Mouse (Mus musculus): ENCODE measurements around the gene Mreg.
A peak's percentile ranks its signal among the peaks of the same experiment; 100 is the strongest.

The Mreg gene

GRCm38 (mm10) chr1:72226887-72227481 lies 14.9 kb upstream of the Mreg start:
- no peak for DNase-seq

GRCm38 (mm10) chr1:72226172-72226886 lies 14.2 kb upstream of the Mreg start:
- peak; percentile 50 for DNase-seq

GRCm38 (mm10) chr1:72225720-72226171 lies 13.6 kb upstream of the Mreg start:
- peak; percentile 89 for DNase-seq

GRCm38 (mm10) chr1:72225054-72225718 lies 13.1 kb upstream of the Mreg start:
- peak; percentile 11 for DNase-seq

GRCm38 (mm10) chr1:72220008-72220407 lies 7.9 kb upstream of the Mreg start:
- no peak for DNase-seq

GRCm38 (mm10) chr1:72219116-72219515 lies 7.0 kb upstream of the Mreg start:
- DNase-seq: no peak

- DNase-seq: no peak
Measured at GRCm38 (mm10) chr1:72218626-72219025, 6.5 kb upstream of the Mreg start.

- DNase-seq: no peak
Measured at GRCm38 (mm10) chr1:72216761-72217160, 4.7 kb upstream of the Mreg start.

GRCm38 (mm10) chr1:72215174-72215573 lies 3.1 kb upstream of the Mreg start:
- DNase-seq: no peak

- no peak for DNase-seq
Measured at GRCm38 (mm10) chr1:72214470-72214961, 2.4 kb upstream of the Mreg start.

- DNase-seq: no peak
Measured at GRCm38 (mm10) chr1:72213954-72214353, 1.8 kb upstream of the Mreg start.

- no peak for DNase-seq
Measured at GRCm38 (mm10) chr1:72210803-72211679, 1.1 kb downstream of the Mreg start.

GRCm38 (mm10) chr1:72208095-72208494 lies 4.0 kb downstream of the Mreg start:
- DNase-seq: no peak

- DNase-seq: no peak
Measured at GRCm38 (mm10) chr1:72205113-72205512, 7.0 kb downstream of the Mreg start.

GRCm38 (mm10) chr1:72203204-72203603 lies 8.9 kb downstream of the Mreg start:
- no peak for DNase-seq

- no peak for DNase-seq
Measured at GRCm38 (mm10) chr1:72202705-72203104, 9.4 kb downstream of the Mreg start.

- no peak for DNase-seq
Measured at GRCm38 (mm10) chr1:72202068-72202467, 10.0 kb downstream of the Mreg start.

- DNase-seq: no peak
Measured at GRCm38 (mm10) chr1:72201126-72201525, 11.0 kb downstream of the Mreg start.

- no peak for DNase-seq
Measured at GRCm38 (mm10) chr1:72198142-72198806, 13.8 kb downstream of the Mreg start.

- no peak for DNase-seq
Measured at GRCm38 (mm10) chr1:72196626-72197359, 15.3 kb downstream of the Mreg start.

GRCm38 (mm10) chr1:72196123-72196522 lies 16.0 kb downstream of the Mreg start:
- no peak for DNase-seq

GRCm38 (mm10) chr1:72191449-72191848 lies 20.7 kb downstream of the Mreg start:
- no peak for DNase-seq

All from kidney, postnatal 10 days (tissue).